Mouse (Mus musculus): ENCODE measurements around the gene Trpm8.

The Trpm8 gene

GRCm38 (mm10) chr1:88264869-88265240, 12.6 kb upstream of the Trpm8 start:
- in situ Hi-C loops (cut with MboI): no loop called here

DNA sequence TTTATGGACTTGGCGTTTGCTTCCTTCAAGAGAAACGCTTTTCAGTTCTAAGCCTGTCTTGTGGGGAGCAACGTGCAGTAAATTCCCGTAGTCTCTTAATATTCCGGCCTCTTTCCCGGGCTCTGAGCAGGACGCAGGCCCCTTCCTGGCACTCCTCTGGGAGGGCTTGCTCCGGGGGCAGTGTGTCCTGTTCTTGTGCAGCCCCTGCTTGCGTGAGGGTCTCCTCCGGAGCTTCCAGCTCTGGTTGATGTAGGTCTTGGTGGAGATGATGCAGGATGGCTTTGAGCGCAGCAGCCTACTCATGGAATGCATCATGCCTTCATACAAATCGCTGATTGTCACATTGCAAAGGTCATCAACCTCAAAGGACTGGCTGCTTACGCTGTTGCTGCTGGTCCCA, 11.3 kb upstream of the Trpm8 start:
- in situ Hi-C loops (cut with MboI): no loop called here

GRCm38 (mm10) chr1:88267489-88267888, 10.0 kb upstream of the Trpm8 start:
- in situ Hi-C loops (cut with MboI): no loop called here

DNA sequence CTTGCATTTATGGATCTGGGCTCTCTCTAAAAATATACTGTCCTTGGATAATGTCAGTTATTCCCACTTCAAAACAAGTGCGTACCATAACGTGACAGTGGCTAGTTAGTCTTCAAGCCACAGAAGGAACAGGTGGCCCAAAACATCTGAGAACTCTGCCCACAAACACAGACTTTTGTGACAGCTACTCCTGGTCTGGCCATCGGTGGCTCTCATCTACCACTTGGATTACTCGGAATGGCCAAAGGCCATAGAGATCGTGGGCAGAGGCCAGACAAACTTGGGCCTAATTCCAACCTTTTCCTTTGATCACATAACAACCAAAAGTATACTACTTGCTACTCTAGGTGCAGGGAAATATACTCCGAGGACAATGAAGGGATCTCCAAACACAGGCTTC, 9.4 kb upstream of the Trpm8 start:
- in situ Hi-C loops (cut with MboI): no loop called here

GRCm38 (mm10) chr1:88269539-88270309, 7.7 kb upstream of the Trpm8 start:
- in situ Hi-C loops (cut with MboI): no loop called here

- in situ Hi-C loops (cut with MboI): no loop called here
Observed at GRCm38 (mm10) chr1:88272851-88273250, 4.6 kb upstream of the Trpm8 start.

DNA sequence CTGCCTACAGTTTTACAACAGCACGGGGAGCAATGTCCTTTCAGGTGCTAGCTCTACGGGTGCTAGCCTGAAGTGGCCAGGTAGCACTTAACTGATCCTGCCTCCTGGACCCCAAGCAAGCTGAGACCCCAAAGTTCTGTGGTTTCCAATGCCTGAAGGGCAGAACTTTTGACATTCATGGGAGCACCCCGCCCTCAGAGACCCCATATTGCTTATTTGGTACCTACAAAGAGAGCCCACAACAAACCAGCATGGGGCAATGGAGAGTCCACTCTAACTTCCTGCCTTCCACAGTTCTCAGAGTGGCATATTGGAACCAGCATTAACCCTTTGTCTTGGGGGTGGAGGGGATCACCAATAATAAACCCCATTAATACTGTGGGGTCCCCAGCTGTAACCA, 4.1 kb upstream of the Trpm8 start:
- in situ Hi-C loops (cut with MboI): no loop called here

DNA sequence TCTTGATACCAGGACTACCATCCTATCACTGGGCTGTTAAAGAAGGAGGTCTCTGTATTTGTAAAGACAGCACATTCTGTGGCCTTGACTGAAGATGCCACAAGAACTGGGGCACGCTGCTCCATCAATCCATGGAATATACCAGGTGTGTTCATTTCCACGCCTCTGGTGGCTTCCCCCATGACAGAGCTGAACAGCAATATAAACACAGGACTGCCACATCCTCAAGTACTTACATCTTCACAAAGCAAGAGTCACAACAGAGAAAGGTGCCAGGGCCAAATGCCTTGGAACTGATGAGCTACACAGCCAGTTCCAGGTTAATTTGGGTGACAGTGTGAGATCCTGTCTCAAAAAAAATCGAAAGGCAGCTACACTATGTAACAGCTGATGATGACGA, 3.6 kb upstream of the Trpm8 start:
- in situ Hi-C loops (cut with MboI): no loop called here

GRCm38 (mm10) chr1:88274371-88275077, 2.9 kb upstream of the Trpm8 start:
- in situ Hi-C loops (cut with MboI): no loop called here

GRCm38 (mm10) chr1:88275078-88275680, 2.3 kb upstream of the Trpm8 start:
- in situ Hi-C loops (cut with MboI): no loop called here

- in situ Hi-C loops (cut with MboI): no loop called here
Observed at GRCm38 (mm10) chr1:88275698-88276523, 1.6 kb upstream of the Trpm8 start.

GRCm38 (mm10) chr1:88276524-88277097, 850 bp upstream of the Trpm8 start:
- in situ Hi-C loops (cut with MboI): no loop called here

DNA sequence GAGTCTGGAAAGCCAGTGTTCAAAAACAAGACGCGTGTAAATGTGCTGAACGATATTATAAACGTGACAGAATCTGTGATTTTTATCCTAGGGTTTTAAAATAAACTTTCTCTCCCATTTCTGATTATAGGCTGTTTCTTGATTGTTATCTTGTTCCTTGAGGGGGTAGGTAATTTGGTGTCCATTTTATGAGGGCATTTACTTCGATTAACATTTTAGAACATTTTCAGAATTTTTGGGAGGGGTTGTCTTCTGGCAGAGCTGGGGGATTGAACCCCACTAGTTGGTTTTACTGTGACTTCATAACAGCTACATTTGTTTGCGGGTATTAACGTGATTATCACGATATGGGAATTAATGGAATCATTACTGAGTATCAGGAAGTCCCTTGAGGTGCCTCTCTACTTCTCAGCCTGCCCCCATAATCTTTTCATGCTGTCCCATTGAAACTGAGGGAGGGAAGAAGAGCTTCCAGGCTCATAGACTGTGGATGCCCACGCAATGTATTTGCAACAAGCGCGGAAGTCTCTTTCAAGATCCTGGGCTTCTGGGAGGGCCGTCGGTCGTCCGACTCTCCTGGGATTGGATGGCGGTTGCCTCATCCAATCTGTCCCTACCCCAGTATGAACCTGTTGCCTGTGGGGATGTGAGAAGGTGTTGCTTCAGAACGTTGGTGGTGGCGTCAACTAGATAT, 504 bp downstream of the Trpm8 start:
- in situ Hi-C loops (cut with MboI): no loop called here

- in situ Hi-C loops (cut with MboI): no loop called here
Observed at GRCm38 (mm10) chr1:88279111-88280005, 1.9 kb downstream of the Trpm8 start.

DNA sequence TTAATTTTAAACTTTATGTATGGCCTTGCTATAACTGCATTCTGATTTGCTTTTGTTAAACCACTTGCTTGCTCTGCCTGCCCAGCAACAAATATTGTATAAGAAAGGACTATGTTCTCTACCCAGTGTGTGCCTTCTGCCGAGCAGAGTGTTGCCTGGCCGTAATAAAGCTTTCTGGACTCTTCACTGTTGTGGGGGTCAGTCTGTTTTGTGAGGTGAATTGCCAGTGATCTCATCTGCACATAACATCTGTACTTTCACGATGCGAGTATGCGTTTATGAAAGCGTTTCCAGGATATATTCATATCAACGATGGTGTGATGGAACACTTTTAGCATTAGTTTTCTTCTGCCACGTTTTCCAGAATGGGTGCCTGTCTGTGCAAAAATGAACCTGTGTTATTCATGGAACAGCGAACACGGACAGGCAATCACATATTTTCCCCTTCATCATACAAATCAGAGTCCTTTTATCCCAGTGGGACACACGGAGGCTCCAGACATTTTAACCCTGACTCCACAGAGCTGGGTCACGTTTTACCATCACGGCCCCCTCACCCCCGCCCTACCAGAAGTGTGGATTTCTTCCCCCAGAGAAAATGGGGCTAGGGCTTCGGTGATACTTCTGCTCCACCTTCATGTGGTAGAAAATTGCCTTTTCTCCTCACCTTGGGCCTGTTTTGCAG, 2.7 kb downstream of the Trpm8 start:
- in situ Hi-C loops (cut with MboI): no loop called here

GRCm38 (mm10) chr1:88282301-88282700, 4.8 kb downstream of the Trpm8 start:
- in situ Hi-C loops (cut with MboI): no loop called here

DNA sequence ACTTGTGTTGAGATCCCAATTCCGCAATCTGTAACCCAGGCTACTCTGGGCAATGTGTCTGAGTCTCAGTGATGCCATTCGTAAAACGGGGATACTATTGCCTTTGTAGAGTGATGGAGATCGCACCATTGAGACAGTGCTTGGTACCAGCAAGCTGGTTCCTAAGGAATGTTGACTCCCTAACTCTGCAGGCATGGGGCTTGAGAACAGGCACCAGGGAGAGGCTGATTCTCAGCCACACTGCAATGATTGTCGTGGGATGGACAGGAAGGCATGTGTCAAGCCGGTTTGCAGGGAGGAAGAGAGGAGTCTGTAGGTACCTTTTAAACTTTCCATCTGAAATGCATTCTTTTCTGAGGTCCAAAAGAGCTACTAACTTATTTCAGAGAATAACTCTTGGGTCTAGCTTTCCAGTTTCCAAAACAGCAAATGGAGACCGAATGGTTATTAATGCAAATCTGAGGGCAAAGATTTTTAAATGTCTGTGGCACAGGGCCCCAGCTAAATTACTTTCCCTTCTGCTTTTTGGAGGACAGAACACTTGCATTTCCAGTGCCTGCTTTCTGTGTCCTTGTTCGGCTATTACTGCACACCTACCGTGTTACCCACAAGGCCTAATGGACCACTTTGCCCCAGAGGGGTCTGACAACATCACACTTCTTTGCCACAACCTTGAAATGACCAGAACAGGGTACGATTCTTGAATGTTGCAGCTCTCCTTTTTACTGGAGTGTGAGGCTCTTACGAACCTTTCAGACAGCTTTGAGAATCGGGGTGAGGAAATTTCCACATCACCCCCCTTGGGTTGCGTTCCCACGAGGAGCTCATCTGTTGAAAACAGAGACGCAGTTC, 6.1 kb downstream of the Trpm8 start:
- in situ Hi-C loops (cut with MboI): no loop called here

DNA sequence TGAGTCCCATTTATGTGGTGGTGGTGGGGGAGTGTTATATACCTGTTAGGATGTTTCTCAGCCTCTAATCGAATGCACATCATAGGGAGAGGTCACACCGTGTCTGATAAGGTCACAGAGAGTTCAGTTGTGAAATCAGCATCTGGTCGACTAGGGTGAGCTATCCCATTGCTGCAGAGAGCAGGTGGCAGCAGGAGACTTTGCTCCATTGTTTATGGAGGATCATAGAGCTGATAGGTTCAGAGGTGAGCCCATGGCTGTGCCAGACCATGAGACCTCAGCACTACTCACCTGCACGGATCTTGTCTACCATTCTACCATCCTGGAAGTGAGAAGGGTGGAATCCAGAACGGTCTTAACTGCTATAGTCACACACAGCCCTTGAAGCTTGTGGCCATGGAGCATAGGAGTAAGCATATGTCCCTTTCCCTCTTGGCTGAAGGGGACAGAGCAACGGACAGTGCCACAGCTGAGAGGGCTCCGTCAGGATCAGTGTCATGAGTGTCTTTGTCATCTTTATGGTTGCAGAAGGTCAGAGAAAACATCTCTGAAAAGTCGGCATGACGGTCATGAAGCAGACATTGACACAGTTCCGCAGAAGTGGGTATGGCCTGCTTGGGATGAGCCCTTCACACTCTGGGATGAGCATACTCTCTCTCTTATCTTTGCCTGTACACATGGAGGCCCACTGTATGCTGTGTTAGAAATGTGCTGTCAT, 6.9 kb downstream of the Trpm8 start:
- in situ Hi-C loops (cut with MboI): no loop called here
